In the genomic region with DNA sequence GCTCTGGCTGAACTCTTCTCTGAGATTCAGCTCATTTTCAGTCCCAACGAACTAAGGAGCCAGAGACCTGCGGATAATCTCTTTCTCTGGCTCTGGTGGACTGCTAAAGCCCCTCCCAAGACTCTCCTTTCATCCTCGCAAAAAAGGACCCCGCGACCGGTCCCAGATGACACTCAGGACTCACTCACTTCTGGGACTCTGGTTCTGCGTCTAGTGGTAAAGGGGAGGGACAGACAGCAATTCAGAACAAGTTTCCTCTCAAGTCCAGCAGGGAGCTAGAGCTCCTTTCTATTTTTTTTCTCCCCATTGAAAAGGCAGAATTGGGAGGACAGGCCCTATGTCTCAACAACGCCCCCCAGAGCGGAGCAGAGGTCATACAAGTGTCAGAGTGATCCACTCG, we compare ENCODE assay signal across 17 mouse cellular contexts. TPM values are rescaled to one million over a fixed set of nuclear protein-coding genes. Genes with fewer than 3 reads are reported as not detected.
DNase-seq lines count a peak whose midpoint lies in the region; ATAC-seq and TF ChIP-seq lines count a peak whose summit lies in the region.
"Had no signal": no experiment of that assay in that cellular context is flagged by ENCODE, and none has a peak within 500 bp of the region (broad histone marks: within the 10 kb centered on the region; RNA-seq: fewer than 3 reads in every experiment).

No protein-coding gene starts in this region.

- ATAC-seq in heart, embryonic 12.5 days (ENCODE audit: insufficient number of reproducible peaks, low FRiP score) = no peak
- ATAC-seq in hindbrain, postnatal 0 days = no peak
- no peak for ATAC-seq in neural tube, embryonic 12.5 days (ENCODE audit: low FRiP score, low read depth)

- H3K9me3 ChIP-seq in heart, embryonic 12.5 days (replicated peaks) = no peaks in the 10 kb centered on the region
- H3K9me3 ChIP-seq in forebrain, embryonic 10.5 days = no peaks in the 10 kb centered on the region
- no peaks in the 10 kb centered on the region for H3K9me3 ChIP-seq in hindbrain, postnatal 0 days (ENCODE audit: low read length)
- no peaks in the 10 kb centered on the region for H3K9me3 ChIP-seq in neural tube, embryonic 12.5 days

- intact Hi-C loops in heart, adult 2 months (cut with DNase I) = loop anchor here (10.0 kb wide), 1 partner anchor 1583 kb away; no protein-coding TSS in a partner anchor
- intact Hi-C loops in left cerebral cortex, postnatal 10 days (cut with DNase I) = loop anchor here (5.0 kb wide), 1 partner anchor 126 kb away; no protein-coding TSS in a partner anchor

- no peaks in the 10 kb centered on the region; the same call in 1 of the 2 replicates for H3K4me1 ChIP-seq in heart, adult 2 months (ENCODE audit: control insufficient read depth, insufficient read depth, low read length)
- peaks cover 43% of the 10 kb centered on the region for H3K4me1 ChIP-seq in heart, embryonic 12.5 days (replicated peaks)
- H3K4me1 ChIP-seq in forebrain, embryonic 10.5 days = peaks cover 86% of the 10 kb centered on the region
- H3K4me1 ChIP-seq in hindbrain, postnatal 0 days (ENCODE audit: insufficient read depth, low read length) = peaks cover 10% of the 10 kb centered on the region; the same call in 1 of the 2 replicates
- peaks cover 36% of the 10 kb centered on the region for H3K4me1 ChIP-seq in neural tube, embryonic 12.5 days

- no peaks in the 10 kb centered on the region for H3K79me2 ChIP-seq in heart, adult 2 months (replicated peaks; ENCODE audit: control insufficient read depth, insufficient read depth, low read length)

- no peak overlapping the region for H3K4me3 ChIP-seq in heart, adult 2 months
- no peak overlapping the region for H3K4me3 ChIP-seq in heart, embryonic 12.5 days
- H3K4me3 ChIP-seq in forebrain, embryonic 10.5 days = peak overlapping the region; percentile 57; the same call in 1 of the 2 replicates
- no peak overlapping the region for H3K4me3 ChIP-seq in hindbrain, postnatal 0 days (ENCODE audit: low read length)
- H3K4me3 ChIP-seq in neural tube, embryonic 12.5 days = no peak overlapping the region

- peak; percentile 9 to 27 for DNase-seq in heart, adult 2 months
- peak; percentile 44 for DNase-seq in forebrain, embryonic 10.5 days (ENCODE audit: extremely low spot score, low spot score)
- DNase-seq in hindbrain, postnatal 0 days (ENCODE audit: low spot score) = no peak
- DNase-seq in spleen, adult 18-20 months = no peak
- DNase-seq in left cerebral cortex, postnatal 10 days (ENCODE audit: extremely low spot score in 1 of 2, low spot score in 2 of 2) = no peak
- no peak for DNase-seq in layer of hippocampus, adult 9-10 months (ENCODE audit: low spot score)
- DNase-seq: adrenal gland, adult 8-10 months; layer of hippocampus, adult 9-11 months; liver had no signal

- no peaks in the 10 kb centered on the region for H3K36me3 ChIP-seq in heart, adult 2 months (ENCODE audit: control insufficient read depth, insufficient read depth, low read length)
- no peaks in the 10 kb centered on the region for H3K36me3 ChIP-seq in heart, embryonic 12.5 days
- H3K36me3 ChIP-seq in forebrain, embryonic 10.5 days (replicated peaks) = no peaks in the 10 kb centered on the region
- H3K36me3 ChIP-seq in hindbrain, postnatal 0 days (ENCODE audit: insufficient read depth, low read length) = no peaks in the 10 kb centered on the region
- no peaks in the 10 kb centered on the region for H3K36me3 ChIP-seq in neural tube, embryonic 12.5 days

- H3K27ac ChIP-seq in heart, adult 2 months = no peak overlapping the region
- no peak overlapping the region for H3K27ac ChIP-seq in heart, embryonic 12.5 days (ENCODE audit: poor library complexity, severe bottlenecking)
- peak overlapping the region; percentile 53; the same call in 1 of the 2 replicates for H3K27ac ChIP-seq in forebrain, embryonic 10.5 days
- no peak overlapping the region for H3K27ac ChIP-seq in hindbrain, postnatal 0 days
- no peak overlapping the region for H3K27ac ChIP-seq in neural tube, embryonic 12.5 days

- WGBS in heart, adult 2 months = 5% methylated on average over 10 of the region's 10 CpGs
- WGBS in heart, embryonic 12.5 days = 0% methylated on average over 10 of the region's 10 CpGs
- WGBS in forebrain, embryonic 10.5 days = 0% methylated on average over 10 of the region's 10 CpGs
- WGBS in hindbrain, postnatal 0 days = under 1% methylated on average over 10 of the region's 10 CpGs
- under 1% methylated on average over 10 of the region's 10 CpGs for WGBS in neural tube, embryonic 12.5 days

- H3K9ac ChIP-seq in heart, adult 2 months (ENCODE audit: low read depth, low read length) = no peak overlapping the region
- H3K9ac ChIP-seq in heart, embryonic 12.5 days = no peak overlapping the region
- no peak overlapping the region for H3K9ac ChIP-seq in hindbrain, postnatal 0 days (replicated peaks; ENCODE audit: low read length)
- H3K9ac ChIP-seq in neural tube, embryonic 12.5 days = no peak overlapping the region

- no peak for TF ChIP-seq CTCF in heart, adult 2 months (IDR thresholded peaks at IDR 0.05)
- no peak for TF ChIP-seq CTCF in hindbrain, postnatal 0 days (IDR thresholded peaks at IDR 0.05; ENCODE audit: low read depth)

- H3K4me2 ChIP-seq in heart, embryonic 12.5 days = no peak overlapping the region
- peak overlapping the region; percentile 81; the same call in 1 of the 2 replicates for H3K4me2 ChIP-seq in hindbrain, postnatal 0 days (ENCODE audit: low read depth, low read length)
- H3K4me2 ChIP-seq in neural tube, embryonic 12.5 days (replicated peaks) = peak overlapping the region; percentile 85

- peaks cover 42% of the 10 kb centered on the region for H3K27me3 ChIP-seq in heart, adult 2 months (ENCODE audit: control insufficient read depth, insufficient read depth, low read length)
- H3K27me3 ChIP-seq in heart, embryonic 12.5 days (replicated peaks) = peaks cover 87% of the 10 kb centered on the region
- H3K27me3 ChIP-seq in forebrain, embryonic 10.5 days (ENCODE audit: poor library complexity, severe bottlenecking) = peaks cover 100% of the 10 kb centered on the region
- peaks cover 67% of the 10 kb centered on the region for H3K27me3 ChIP-seq in hindbrain, postnatal 0 days (ENCODE audit: insufficient read depth, low read length)
- H3K27me3 ChIP-seq in neural tube, embryonic 12.5 days (replicated peaks) = peaks cover 74% of the 10 kb centered on the region

- no peak for TF ChIP-seq POLR2A in heart, adult 2 months (IDR thresholded peaks at IDR 0.05; ENCODE audit: insufficient read depth, low read depth, low read length)

- no peak for TF ChIP-seq EP300 in heart, adult 2 months (IDR thresholded peaks at IDR 0.05; ENCODE audit: insufficient read depth, low read depth, low read length)

RNA-seq across cellular contexts. Expression of gene Neurog2, which starts 1.4 kb away (rescaled TPM):
- total RNA-seq in heart, adult 2 months (2021) = not detected
- not detected in 2 replicates for polyA plus RNA-seq in heart, adult 2 months (2012; rRNA removed)
- 0.24 TPM in 1 of 2 replicates, not detected in the other for polyA plus RNA-seq in heart, embryonic 12.5 days (2016; fragmentation: Nextera tagmentation; extraction: Ambion mirVana)
- 20.2 and 28.0 TPM in 2 replicates for polyA plus RNA-seq in forebrain, embryonic 10.5 days (2016; fragmentation: Nextera tagmentation; extraction: Ambion mirVana)
- 2.6 and 3.3 TPM in 2 replicates for total RNA-seq in hindbrain, postnatal 0 days (2014; rRNA removed)
- polyA plus RNA-seq in hindbrain, postnatal 0 days (2015; fragmentation: Nextera tagmentation; extraction: Ambion mirVana) = 0.85 and 1.1 TPM in 2 replicates
- 49.6 and 55.8 TPM in 2 replicates for polyA plus RNA-seq in neural tube, embryonic 12.5 days (2016; fragmentation: Nextera tagmentation; extraction: Ambion mirVana)
- under 1 TPM in 1 of 2 experiments, not detected in 1; 0.16 TPM for total RNA-seq in left cerebral cortex, postnatal 10 days (2021)
- total RNA-seq: adrenal gland, adult 8-10 months; gastrocnemius, adult 8-10 months; neutrophil, adult 5-6 weeks had no signal
- polyA plus RNA-seq: C2C12; heart, postnatal 0 days; kidney, embryonic 14.5 days; lung, embryonic 16.5 days had no signal

Comparison
In these comparisons a context has a peak if more than half of its experiments do, and no peak if none do; other contexts are left out.
1. DNase-seq: peak in heart, adult 2 months (2 of 2) and forebrain, embryonic 10.5 days (single experiment); none in hindbrain, postnatal 0 days (single experiment), spleen, adult 18-20 months (0 of 2), left cerebral cortex, postnatal 10 days (0 of 2) and layer of hippocampus, adult 9-10 months (single experiment).